Mouse (Mus musculus) hindbrain, embryonic 11.5 days (tissue): ENCODE results near the gene Fam193a. TPM values are rescaled to one million over a fixed set of nuclear protein-coding genes. Genes with fewer than 3 reads are reported as not detected.

ENCODE experiments used
- ATAC-seq: fragments of 200-750 bp; cut with Nextera tagmentation; 2 replicates; pipeline ENCODE4 v1.8.0; 2017; ENCODE audit warnings: mild to moderate bottlenecking, moderate TSS enrichment, moderate library complexity; ENCODE audit not compliant: low FRiP score
- DNase-seq: peaks from one replicate; pipeline ENCODE4 v3.0.0-alpha.2; 2015; ENCODE audit warnings: low spot score
- H3K27ac ChIP-seq: fragments of 300-500 bp; sonication (generic); 2 replicates; pipeline ENCODE4 v1.5.1; 2014; ENCODE audit warnings: mild to moderate bottlenecking, low read depth, low read length
- H3K27me3 ChIP-seq: fragments of 300-500 bp; sonication (generic); 2 replicates; pipeline ENCODE4 v1.6.1; 2014; ENCODE audit warnings: mild to moderate bottlenecking, low read length, moderate library complexity, mixed read lengths; ENCODE audit not compliant: control insufficient read depth, insufficient read depth
- H3K36me3 ChIP-seq: fragments of 300-500 bp; sonication (generic); 2 replicates; pipeline ENCODE4 v1.6.1; 2014; ENCODE audit warnings: mild to moderate bottlenecking, low read length, moderate library complexity, mixed read lengths; ENCODE audit not compliant: control insufficient read depth, insufficient read depth
- H3K4me1 ChIP-seq: fragments of 300-500 bp; sonication (generic); replicated peaks from 2 replicates; pipeline ENCODE4 v1.6.1; 2014; ENCODE audit warnings: low read length, mixed read lengths; ENCODE audit not compliant: control insufficient read depth, insufficient read depth
- H3K4me2 ChIP-seq: fragments of 300-500 bp; sonication (generic); replicated peaks from 2 replicates; pipeline ENCODE4 v1.6.1; 2014; ENCODE audit warnings: mild to moderate bottlenecking, low read depth, low read length
- H3K4me3 ChIP-seq: fragments of 300-500 bp; sonication (generic); 2 replicates; pipeline ENCODE4 v1.5.1; 2014; ENCODE audit warnings: low read depth, low read length
- H3K9ac ChIP-seq: fragments of 300-500 bp; sonication (generic); 2 replicates; pipeline ENCODE4 v1.6.1; 2014; ENCODE audit warnings: low read depth, low read length
- H3K9me3 ChIP-seq: fragments of 300-500 bp; sonication (generic); 2 replicates; pipeline ENCODE4 v1.6.1; 2016; ENCODE audit warnings: low read length; ENCODE audit not compliant: control insufficient read depth
- WGBS: fragments of 180-500 bp; shearing (Covaris S2); extraction: QIAGEN DNeasy Blood & Tissue Kit; methylation state at CpG from one replicate; pipeline ENCODE4 v1.1.7; 2014; 5-methylcytosine and 5-hydroxymethylcytosine counted together
- polyA plus RNA-seq: library from polyadenylated mRNA; unstranded; fragments of >200 nt; fragmentation: Nextera tagmentation; extraction: Ambion mirVana; gene quantifications from 2 replicates; pipeline ENCODE4 v1.2.1, GENCODE M21; 2014

Fam193a gene
- polyA plus RNA-seq, 1 experiment from 2014 or later: 21.5 TPM

- ATAC-seq (no peak), DNase-seq (no peak)
- WGBS: 78% methylated on average over 6 of the region's 6 CpGs
- H3K4me2 ChIP-seq: no peak overlapping the region
- no peak overlapping the region for H3K9ac ChIP-seq
- H3K36me3 ChIP-seq: 0 out of 2 replicates have a peak, but pooled peaks cover 4% of the 10 kb centered on the region
- no peak overlapping the region for H3K4me3 ChIP-seq
- H3K27ac ChIP-seq: no peak overlapping the region
- H3K4me1 ChIP-seq: no peaks in the 10 kb centered on the region
- no peaks in the 10 kb centered on the region for H3K9me3 ChIP-seq
- no peaks in the 10 kb centered on the region for H3K27me3 ChIP-seq
Observed at GRCm38 (mm10) chr5:34487320-34488090, 117.8 kb downstream of the Fam193a start.

GRCm38 (mm10) chr5:34488741-34489417, 119.1 kb downstream of the Fam193a start:
- Histone ChIP-seq H3K4me3 (no peak overlapping the region), H3K27me3 (no peaks in the 10 kb centered on the region), H3K9ac (no peak overlapping the region), H3K4me1 (no peaks in the 10 kb centered on the region), H3K27ac (no peak overlapping the region), H3K36me3 (0 out of 2 replicates have a peak, but pooled peaks cover 4% of the 10 kb centered on the region), H3K9me3 (no peaks in the 10 kb centered on the region), H3K4me2 (no peak overlapping the region)
- DNase-seq: no peak
- ATAC-seq: no peak
- WGBS: 81% methylated on average over 6 of the region's 6 CpGs

GRCm38 (mm10) chr5:34489418-34489787, 119.7 kb downstream of the Fam193a start:
- Histone ChIP-seq H3K36me3 (0 out of 2 replicates have a peak, but pooled peaks cover 4% of the 10 kb centered on the region), H3K9me3 (no peaks in the 10 kb centered on the region), H3K9ac (no peak overlapping the region), H3K4me2 (no peak overlapping the region), H3K4me1 (no peaks in the 10 kb centered on the region), H3K27ac (no peak overlapping the region), H3K4me3 (no peak overlapping the region), H3K27me3 (no peaks in the 10 kb centered on the region)
- 92% methylated on average over 3 of the region's 3 CpGs for WGBS
- no peak for DNase-seq
- no peak for ATAC-seq

GRCm38 (mm10) chr5:34496745-34497144, 127.0 kb downstream of the Fam193a start:
- 76% methylated on average over 6 of the region's 6 CpGs for WGBS
- Histone ChIP-seq H3K9ac (no peak overlapping the region), H3K9me3 (no peaks in the 10 kb centered on the region), H3K36me3 (no peaks in the 10 kb centered on the region), H3K27me3 (no peaks in the 10 kb centered on the region), H3K27ac (no peak overlapping the region), H3K4me3 (no peak overlapping the region), H3K4me1 (no peaks in the 10 kb centered on the region), H3K4me2 (no peak overlapping the region)
- ATAC-seq (no peak), DNase-seq (no peak)

GRCm38 (mm10) chr5:34500886-34501285, 131.2 kb downstream of the Fam193a start:
- no peak overlapping the region for H3K4me2 ChIP-seq
- no peak overlapping the region for H3K27ac ChIP-seq
- no peak for DNase-seq
- ATAC-seq: no peak
- H3K27me3 ChIP-seq: no peaks in the 10 kb centered on the region
- 78% methylated on average over 5 of the region's 5 CpGs for WGBS
- no peak overlapping the region for H3K9ac ChIP-seq
- no peaks in the 10 kb centered on the region for H3K9me3 ChIP-seq
- no peaks in the 10 kb centered on the region for H3K4me1 ChIP-seq
- H3K4me3 ChIP-seq: no peak overlapping the region
- no peaks in the 10 kb centered on the region for H3K36me3 ChIP-seq

- Histone ChIP-seq H3K9ac (no peak overlapping the region), H3K27ac (no peak overlapping the region), H3K27me3 (no peaks in the 10 kb centered on the region), H3K36me3 (no peaks in the 10 kb centered on the region), H3K4me3 (no peak overlapping the region), H3K4me1 (no peaks in the 10 kb centered on the region), H3K9me3 (no peaks in the 10 kb centered on the region), H3K4me2 (no peak overlapping the region)
- no peak for ATAC-seq
- WGBS: 88% methylated on average over 3 of the region's 3 CpGs
- no peak for DNase-seq
Observed at GRCm38 (mm10) chr5:34501588-34501987, 131.9 kb downstream of the Fam193a start.

- no peaks in the 10 kb centered on the region for H3K4me1 ChIP-seq
- no peaks in the 10 kb centered on the region for H3K36me3 ChIP-seq
- WGBS: 86% methylated on average over 1 of the region's 1 CpGs
- ATAC-seq (no peak), DNase-seq (no peak)
- no peak overlapping the region for H3K4me3 ChIP-seq
- H3K27ac ChIP-seq: no peak overlapping the region
- H3K9me3 ChIP-seq: no peaks in the 10 kb centered on the region
- H3K27me3 ChIP-seq: no peaks in the 10 kb centered on the region
- H3K4me2 ChIP-seq: no peak overlapping the region
- no peak overlapping the region for H3K9ac ChIP-seq
Observed at GRCm38 (mm10) chr5:34502411-34502810, 132.7 kb downstream of the Fam193a start.

GRCm38 (mm10) chr5:34502821-34503220, 133.1 kb downstream of the Fam193a start:
- no peaks in the 10 kb centered on the region for H3K9me3 ChIP-seq
- H3K4me3 ChIP-seq: no peak overlapping the region
- ATAC-seq (no peak), DNase-seq (no peak)
- H3K4me2 ChIP-seq: no peak overlapping the region
- H3K36me3 ChIP-seq: no peaks in the 10 kb centered on the region
- no peaks in the 10 kb centered on the region for H3K4me1 ChIP-seq
- H3K9ac ChIP-seq: no peak overlapping the region
- H3K27me3 ChIP-seq: no peaks in the 10 kb centered on the region
- H3K27ac ChIP-seq: no peak overlapping the region
- 78% methylated on average over 6 of the region's 6 CpGs for WGBS

GRCm38 (mm10) chr5:34512486-34512885, 142.8 kb downstream of the Fam193a start:
- Histone ChIP-seq H3K9me3 (no peaks in the 10 kb centered on the region), H3K4me3 (no peak overlapping the region), H3K4me1 (no peaks in the 10 kb centered on the region), H3K36me3 (no peaks in the 10 kb centered on the region), H3K27me3 (peaks cover 11% of the 10 kb centered on the region), H3K9ac (no peak overlapping the region), H3K27ac (no peak overlapping the region), H3K4me2 (no peak overlapping the region)
- no peak for DNase-seq
- WGBS: 82% methylated on average over 3 of the region's 3 CpGs
- no peak for ATAC-seq
